Mouse (Mus musculus) stomach, postnatal 0 days (tissue): ENCODE results near the gene Kdm1b. TPM values are rescaled to one million over a fixed set of nuclear protein-coding genes. Genes with fewer than 3 reads are reported as not detected.

Experiments used
- ATAC-seq: fragments of 200-750 bp; cut with Nextera tagmentation; 2 replicates; pipeline ENCODE4 v1.8.0; 2017; ENCODE audit not compliant: low FRiP score, low TSS enrichment
- DNase-seq: peaks from one replicate; pipeline ENCODE4 v3.0.0-alpha.2; 2016; ENCODE audit warnings: low spot score
- H3K27ac ChIP-seq: fragments of 300-500 bp; sonication (generic); replicated peaks from 2 replicates; pipeline ENCODE4 v1.5.1; 2014; ENCODE audit warnings: mild to moderate bottlenecking, control low read depth
- H3K27me3 ChIP-seq: fragments of 300-500 bp; sonication (generic); 2 replicates; pipeline ENCODE4 v1.6.1; 2014; ENCODE audit warnings: low read length; ENCODE audit not compliant: control insufficient read depth, insufficient read depth
- H3K36me3 ChIP-seq: fragments of 300-500 bp; sonication (generic); 2 replicates; pipeline ENCODE4 v1.6.1; 2014; ENCODE audit warnings: low read length, mixed read lengths; ENCODE audit not compliant: control insufficient read depth, insufficient read depth
- H3K4me1 ChIP-seq: fragments of 300-500 bp; sonication (generic); replicated peaks from 2 replicates; pipeline ENCODE4 v1.6.1; 2014; ENCODE audit warnings: antibody characterized with exemption; ENCODE audit not compliant: control insufficient read depth, insufficient read depth
- H3K4me2 ChIP-seq: fragments of 300-500 bp; sonication (generic); replicated peaks from 2 replicates; pipeline ENCODE4 v1.6.1; 2014; ENCODE audit warnings: low read depth, mild to moderate bottlenecking, control low read depth, moderate library complexity
- H3K4me3 ChIP-seq: fragments of 300-500 bp; sonication (generic); 2 replicates; pipeline ENCODE4 v1.5.1; 2014; ENCODE audit warnings: low read depth, low read length, control low read depth
- H3K9ac ChIP-seq: fragments of 300-500 bp; sonication (generic); 2 replicates; pipeline ENCODE4 v1.6.1; 2014; ENCODE audit warnings: mild to moderate bottlenecking, low read length, control low read depth, mixed read lengths
- H3K9me3 ChIP-seq: fragments of 300-500 bp; sonication (generic); 2 replicates; pipeline ENCODE4 v1.6.1; 2016; ENCODE audit warnings: low read length; ENCODE audit not compliant: control insufficient read depth
- CTCF ChIP-seq: IDR thresholded peaks from 2 replicates; pipeline ENCODE4 v1.5.1; 2016; ENCODE audit warnings: antibody characterized with exemption, low read depth, mild to moderate bottlenecking, moderate library complexity
- EP300 ChIP-seq: optimal IDR thresholded peaks from 2 replicates; pipeline ENCODE3; 2016; ENCODE audit warnings: antibody characterized with exemption
- WGBS: fragments of 180-500 bp; shearing (Covaris S2); extraction: QIAGEN DNeasy Blood & Tissue Kit; methylation state at CpG from one replicate; pipeline ENCODE4 v1.1.7; 2014; 5-methylcytosine and 5-hydroxymethylcytosine counted together
- polyA plus RNA-seq: library from polyadenylated mRNA; unstranded; fragments of >200 nt; fragmentation: Nextera tagmentation; extraction: Ambion mirVana; gene quantifications from 2 replicates; pipeline ENCODE4 v1.2.1, GENCODE M21; 2015

The Kdm1b gene
- polyA plus RNA-seq, 1 experiment from 2014 or later, result 10.1 TPM

GRCm38 (mm10) chr13:47076156-47076555 is 32.9 kb downstream of the Kdm1b start:
- H3K36me3 ChIP-seq, result peaks cover 14% of the 10 kb centered on the region
- H3K4me2 ChIP-seq, result no peak overlapping the region
- DNase-seq, result no peak
- WGBS, result 73% methylated on average over 5 of the region's 5 CpGs
- no peaks in the 10 kb centered on the region for H3K9me3 ChIP-seq
- H3K4me1 ChIP-seq, result no peaks in the 10 kb centered on the region
- H3K4me3 ChIP-seq, result no peak overlapping the region
- TF ChIP-seq EP300 (no peak), CTCF (no peak)
- ATAC-seq, result no peak
- H3K9ac ChIP-seq, result no peak overlapping the region
- no peak overlapping the region for H3K27ac ChIP-seq
- H3K27me3 ChIP-seq, result no peaks in the 10 kb centered on the region

GRCm38 (mm10) chr13:47077367-47077766 is 34.1 kb downstream of the Kdm1b start:
- TF ChIP-seq CTCF, result no peak
- TF ChIP-seq EP300, result no peak
- H3K9ac ChIP-seq, result no peak overlapping the region
- no peak overlapping the region for H3K4me3 ChIP-seq
- no peaks in the 10 kb centered on the region for H3K27me3 ChIP-seq
- H3K36me3 ChIP-seq, result peaks cover 12% of the 10 kb centered on the region
- no peaks in the 10 kb centered on the region for H3K9me3 ChIP-seq
- H3K27ac ChIP-seq, result no peak overlapping the region
- no peak overlapping the region for H3K4me2 ChIP-seq
- no peaks in the 10 kb centered on the region for H3K4me1 ChIP-seq
- no peak for DNase-seq
- ATAC-seq, result 0 out of 2 replicates have a peak, but pooled peaks have one; percentile 18

- 80% methylated on average over 5 of the region's 5 CpGs for WGBS
- H3K36me3 ChIP-seq, result peaks cover 12% of the 10 kb centered on the region
- H3K9me3 ChIP-seq, result no peaks in the 10 kb centered on the region
- no peak overlapping the region for H3K27ac ChIP-seq
- no peak overlapping the region for H3K9ac ChIP-seq
- no peaks in the 10 kb centered on the region for H3K27me3 ChIP-seq
- H3K4me1 ChIP-seq, result no peaks in the 10 kb centered on the region
- TF ChIP-seq CTCF (peak; percentile 58), EP300 (no peak)
- H3K4me2 ChIP-seq, result no peak overlapping the region
- no peak for ATAC-seq
- no peak for DNase-seq
- H3K4me3 ChIP-seq, result no peak overlapping the region
Measured at GRCm38 (mm10) chr13:47078799-47079198, 35.5 kb downstream of the Kdm1b start.

- no peak for DNase-seq
- 83% methylated on average over 4 of the region's 4 CpGs for WGBS
- peaks cover 2% of the 10 kb centered on the region; the same call in 1 of the 2 replicates for H3K36me3 ChIP-seq
Measured at GRCm38 (mm10) chr13:47080905-47081505, 37.7 kb downstream of the Kdm1b start.

GRCm38 (mm10) chr13:47088433-47088832 is 45.1 kb downstream of the Kdm1b start:
- Histone ChIP-seq H3K36me3 (no peaks in the 10 kb centered on the region; the same call in 1 of the 2 replicates), H3K27ac (no peak overlapping the region), H3K4me2 (no peak overlapping the region), H3K9ac (no peak overlapping the region), H3K4me1 (no peaks in the 10 kb centered on the region), H3K9me3 (no peaks in the 10 kb centered on the region), H3K4me3 (no peak overlapping the region), H3K27me3 (no peaks in the 10 kb centered on the region)
- DNase-seq, result no peak
- TF ChIP-seq CTCF (no peak), EP300 (no peak)
- no peak for ATAC-seq
- 90% methylated on average over 1 of the region's 1 CpGs for WGBS

More at GRCm38 (mm10) chr13:47080905-47081505, 37.7 kb downstream of the Kdm1b start:
- Histone ChIP-seq H3K4me2 (no peak overlapping the region), H3K9me3 (no peaks in the 10 kb centered on the region), H3K27me3 (no peaks in the 10 kb centered on the region), H3K9ac (no peak overlapping the region), H3K27ac (no peak overlapping the region), H3K4me3 (no peak overlapping the region), H3K4me1 (no peaks in the 10 kb centered on the region)
- TF ChIP-seq CTCF, result peak; percentile 62
- no peak for TF ChIP-seq EP300
- ATAC-seq, result no peak

GRCm38 (mm10) chr13:47089271-47089670 is 46.0 kb downstream of the Kdm1b start:
- no peak overlapping the region for H3K4me3 ChIP-seq
- H3K27me3 ChIP-seq, result no peaks in the 10 kb centered on the region
- TF ChIP-seq CTCF, result no peak
- no peak for TF ChIP-seq EP300
- H3K9me3 ChIP-seq, result no peaks in the 10 kb centered on the region
- no peaks in the 10 kb centered on the region; the same call in 1 of the 2 replicates for H3K36me3 ChIP-seq
- H3K4me2 ChIP-seq, result no peak overlapping the region
- no peak overlapping the region for H3K9ac ChIP-seq
- WGBS, result 58% methylated on average over 2 of the region's 2 CpGs
- H3K4me1 ChIP-seq, result no peaks in the 10 kb centered on the region
- ATAC-seq, result no peak
- DNase-seq, result no peak
- H3K27ac ChIP-seq, result no peak overlapping the region
